Mouse (Mus musculus) gastrocnemius, postnatal 14 days (tissue): ENCODE results near the gene Pdlim4. TPM values are rescaled to one million over a fixed set of nuclear protein-coding genes. Genes with fewer than 3 reads are reported as not detected.
A peak's percentile ranks its signal among the peaks of the same experiment; 100 is the strongest.

Experiments used
- DNase-seq: peaks from one replicate; pipeline ENCODE4 v3.0.0; 2021; ENCODE audit warnings: mixed read lengths
- intact Hi-C: fragments of 180-260 bp; cut with DNase I; formaldehyde crosslinking; loops from one replicate; pipeline ENCODE4 v1.15.1; 2025; ENCODE audit warnings: low total_unique reads
- long read RNA-seq, 2 experiments: library from polyadenylated mRNA; stranded (forward); transcript quantifications; one replicate each; pipeline ENCODE4 v2.0.0; 2021
- total RNA-seq, 2 experiments: library from RNA; stranded (reverse); gene quantifications; 2 replicates each; pipeline ENCODE4 v1.2.3; 2021

Pdlim4 gene
- total RNA-seq = 10 to 100 TPM; 15.6 to 18.8 TPM
- long read RNA-seq, experiment 1, transcript Pdlim4-201 (7 exons, 1,182 nt) = major isoform, 15 of 16 reads
- long read RNA-seq, experiment 1, partial matches to known transcripts = 1 of 16 reads
- long read RNA-seq, experiment 1, other reads (novel, unspliced or antisense) = 0 of 16 reads
- long read RNA-seq, experiment 2, transcript Pdlim4-201 (7 exons, 1,182 nt) = major isoform, 17 of 19 reads
- long read RNA-seq, experiment 2, partial matches to known transcripts = 1 of 19 reads
- long read RNA-seq, experiment 2, other reads (novel, unspliced or antisense) = 1 of 19 reads

GRCm38 (mm10) chr11:54068520-54069371, at the start of gene Pdlim4:
Gene Pdlim4, minus strand, starts transcription at chr11:54069014.
- DNase-seq = peak; percentile 74
- intact Hi-C loops = no loop called here

- intact Hi-C loops = no loop called here
- no peak for DNase-seq
Measured at GRCm38 (mm10) chr11:54117096-54117495, 48.3 kb upstream of the Pdlim4 start.

- DNase-seq = peak; percentile 31
- intact Hi-C loops = no loop called here
Measured at GRCm38 (mm10) chr11:54116406-54116805, 47.6 kb upstream of the Pdlim4 start.

GRCm38 (mm10) chr11:54115911-54116310, 47.1 kb upstream of the Pdlim4 start:
- intact Hi-C loops = no loop called here
- no peak for DNase-seq

- intact Hi-C loops = no loop called here
Measured at GRCm38 (mm10) chr11:54115301-54115700, 46.5 kb upstream of the Pdlim4 start.

GRCm38 (mm10) chr11:54114746-54115145, 45.9 kb upstream of the Pdlim4 start:
- intact Hi-C loops = no loop called here
- peak; percentile 58 for DNase-seq

More at GRCm38 (mm10) chr11:54115301-54115700, 46.5 kb upstream of the Pdlim4 start:
- no peak for DNase-seq

- intact Hi-C loops = no loop called here
- DNase-seq = no peak
Measured at GRCm38 (mm10) chr11:54113352-54113751, 44.5 kb upstream of the Pdlim4 start.

GRCm38 (mm10) chr11:54112920-54113319, 44.1 kb upstream of the Pdlim4 start:
- peak; percentile 96 for DNase-seq
- intact Hi-C loops = no loop called here

GRCm38 (mm10) chr11:54111976-54112741, 43.3 kb upstream of the Pdlim4 start:
- intact Hi-C loops = no loop called here
- peak; percentile 55 for DNase-seq

GRCm38 (mm10) chr11:54111291-54111690, 42.5 kb upstream of the Pdlim4 start:
- intact Hi-C loops = no loop called here
- no peak for DNase-seq

GRCm38 (mm10) chr11:54108894-54109293, 40.1 kb upstream of the Pdlim4 start:
- no peak for DNase-seq
- intact Hi-C loops = no loop called here

- intact Hi-C loops = no loop called here
- no peak for DNase-seq
Measured at GRCm38 (mm10) chr11:54108131-54108530, 39.3 kb upstream of the Pdlim4 start.

GRCm38 (mm10) chr11:54107239-54107638, 38.4 kb upstream of the Pdlim4 start:
- intact Hi-C loops = no loop called here
- DNase-seq = peak; percentile 63

GRCm38 (mm10) chr11:54106676-54107075, 37.9 kb upstream of the Pdlim4 start:
- DNase-seq = no peak
- intact Hi-C loops = no loop called here

- intact Hi-C loops = no loop called here
- DNase-seq = no peak
Measured at GRCm38 (mm10) chr11:54105011-54105410, 36.2 kb upstream of the Pdlim4 start.

- intact Hi-C loops = no loop called here
- no peak for DNase-seq
Measured at GRCm38 (mm10) chr11:54102706-54103449, 34.1 kb upstream of the Pdlim4 start.

- intact Hi-C loops = no loop called here
- DNase-seq = no peak
Measured at GRCm38 (mm10) chr11:54101701-54102100, 32.9 kb upstream of the Pdlim4 start.

GRCm38 (mm10) chr11:54100692-54101591, 32.1 kb upstream of the Pdlim4 start:
- peak; percentile 78 for DNase-seq
- intact Hi-C loops = no loop called here
